Mouse (Mus musculus): ENCODE measurements around the gene Hist1h3e.
"Not testable (repeated sequence)": the region's sequence is repeated elsewhere in the genome, so short reads cannot be mapped to it uniquely, and the experiment has no call there.

Hist1h3e gene

DNA sequence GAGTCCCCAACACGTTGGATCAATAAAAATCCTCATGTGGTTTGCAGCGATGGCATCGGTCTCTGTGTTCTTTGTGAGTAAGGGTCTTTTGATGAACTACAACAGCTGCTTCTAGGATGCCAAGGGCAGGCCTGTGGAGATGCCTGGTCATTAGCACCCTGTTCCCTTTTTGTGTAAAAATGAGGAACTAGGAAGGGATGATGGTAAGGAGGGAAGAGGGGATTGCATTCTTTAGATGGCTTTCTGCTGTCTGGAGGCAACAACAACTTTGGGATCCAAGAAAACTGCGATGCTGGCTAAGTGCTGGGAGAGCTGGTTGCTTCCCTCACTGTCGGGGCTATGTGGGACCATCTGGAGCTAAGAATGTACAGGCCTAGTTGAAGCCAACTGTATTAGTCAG is 23.9 kb downstream of the Hist1h3e start:
- DNase-seq (ENCODE audit: low spot score in 2 of 2) = no peak

DNA sequence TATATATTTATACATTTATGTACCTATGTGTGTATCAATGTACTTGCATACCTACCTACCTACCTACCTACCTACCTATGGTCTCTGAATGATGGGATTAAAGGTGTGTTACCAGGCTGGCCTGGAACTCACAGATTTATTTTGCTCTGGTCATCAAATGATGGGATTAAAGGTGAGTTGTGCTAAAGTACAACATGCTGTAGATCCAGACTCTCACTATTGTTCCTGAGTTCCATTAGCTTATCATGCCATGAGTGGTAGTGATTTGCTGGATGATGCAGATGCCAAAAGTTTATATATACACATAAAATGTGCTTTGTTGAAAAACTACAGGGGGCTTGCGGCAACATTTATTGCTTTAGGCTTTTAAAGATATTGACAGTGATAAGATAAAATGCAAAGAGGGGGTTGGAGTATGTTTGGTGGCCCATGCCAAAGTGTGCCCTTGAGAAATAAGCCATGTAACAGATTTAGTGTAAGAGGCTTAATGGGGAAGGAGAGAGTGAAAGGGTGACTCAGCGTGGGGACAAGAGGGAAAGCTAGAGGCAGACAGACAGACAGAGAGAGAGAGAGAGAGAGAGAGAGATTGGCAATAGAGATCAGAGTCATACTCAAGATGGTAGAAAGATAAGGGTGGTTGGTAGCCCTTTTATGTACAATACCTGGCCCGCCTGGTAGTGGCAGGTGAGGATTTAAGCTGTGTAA is 25.0 kb downstream of the Hist1h3e start:
- no peak for DNase-seq (ENCODE audit: low spot score in 2 of 2)

DNA sequence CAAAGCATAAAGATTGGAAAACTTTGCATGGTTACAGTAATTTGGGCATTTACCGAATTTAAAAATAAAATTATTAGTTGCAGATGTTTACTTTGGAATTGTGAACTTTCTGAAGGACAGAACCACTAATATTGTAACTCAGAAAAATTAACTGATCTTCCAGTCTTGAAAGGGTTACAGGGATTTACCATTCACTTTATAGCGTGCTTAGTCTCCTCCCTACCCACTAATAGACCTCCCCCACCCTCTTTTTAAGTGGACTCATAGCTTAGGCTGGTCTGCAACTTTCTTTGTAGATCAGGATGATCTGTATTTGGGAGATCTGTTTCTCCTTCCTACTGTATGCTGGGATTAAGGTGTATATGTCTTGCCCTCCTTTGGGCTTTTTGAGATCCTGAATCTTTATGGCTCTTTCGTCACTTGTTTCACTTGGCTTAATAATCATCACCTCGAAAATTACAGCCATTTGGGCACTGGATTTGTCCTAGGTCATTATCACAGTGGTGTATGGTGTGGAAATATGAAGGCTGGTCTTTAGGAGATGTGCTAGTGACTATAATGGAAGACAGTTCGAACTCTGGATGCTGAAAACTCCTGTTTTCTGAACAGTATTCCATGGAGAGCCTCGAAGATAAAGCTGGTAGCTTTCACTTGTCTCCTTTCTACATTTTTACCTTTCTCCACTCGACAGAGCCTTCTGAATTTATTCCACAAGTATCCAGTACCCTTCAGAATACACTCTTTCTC is 25.9 kb downstream of the Hist1h3e start:
- DNase-seq (ENCODE audit: low spot score in 2 of 2) = no peak

DNA sequence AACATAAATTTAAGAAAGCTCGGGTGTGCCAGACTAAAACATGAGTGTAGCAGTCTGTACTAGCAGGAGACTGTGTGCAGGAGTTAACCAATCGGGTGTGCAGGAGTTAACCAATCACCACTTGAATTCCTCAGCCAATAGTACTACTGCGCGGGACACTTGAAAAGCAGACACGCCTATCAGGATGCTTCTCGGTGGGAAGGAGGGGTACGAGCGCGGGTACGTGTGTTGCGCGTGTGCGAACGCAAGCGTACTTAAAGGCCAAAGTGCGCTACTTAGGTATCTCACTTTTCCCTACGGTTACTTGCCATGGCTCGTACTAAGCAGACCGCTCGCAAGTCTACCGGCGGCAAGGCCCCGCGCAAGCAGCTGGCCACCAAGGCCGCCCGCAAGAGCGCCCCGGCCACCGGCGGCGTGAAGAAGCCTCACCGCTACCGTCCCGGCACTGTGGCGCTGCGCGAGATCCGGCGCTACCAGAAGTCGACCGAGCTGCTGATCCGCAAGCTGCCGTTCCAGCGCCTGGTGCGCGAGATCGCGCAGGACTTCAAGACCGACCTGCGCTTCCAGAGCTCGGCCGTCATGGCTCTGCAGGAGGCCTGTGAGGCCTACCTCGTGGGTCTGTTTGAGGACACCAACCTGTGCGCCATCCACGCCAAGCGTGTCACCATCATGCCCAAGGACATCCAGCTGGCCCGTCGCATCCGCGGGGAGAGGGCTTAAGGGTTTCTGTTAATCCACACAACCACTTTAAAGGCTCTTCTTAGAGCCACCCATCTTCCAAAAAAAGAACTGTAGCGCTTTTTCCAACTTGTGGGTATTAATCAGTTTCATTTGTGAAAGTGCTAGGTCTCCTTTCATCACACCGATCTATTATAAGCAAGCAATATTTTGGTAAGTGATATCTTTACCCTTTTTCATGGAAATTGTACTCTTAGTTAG is 26.8 kb downstream of the Hist1h3e start, which contains the start of gene Hist1h3g:
Hist1h3g (plus strand) TSS at position 286 of the 939 bp plus-strand sequence.
- DNase-seq (ENCODE audit: low spot score in 2 of 2) = peak; percentile 78 to 82

DNA sequence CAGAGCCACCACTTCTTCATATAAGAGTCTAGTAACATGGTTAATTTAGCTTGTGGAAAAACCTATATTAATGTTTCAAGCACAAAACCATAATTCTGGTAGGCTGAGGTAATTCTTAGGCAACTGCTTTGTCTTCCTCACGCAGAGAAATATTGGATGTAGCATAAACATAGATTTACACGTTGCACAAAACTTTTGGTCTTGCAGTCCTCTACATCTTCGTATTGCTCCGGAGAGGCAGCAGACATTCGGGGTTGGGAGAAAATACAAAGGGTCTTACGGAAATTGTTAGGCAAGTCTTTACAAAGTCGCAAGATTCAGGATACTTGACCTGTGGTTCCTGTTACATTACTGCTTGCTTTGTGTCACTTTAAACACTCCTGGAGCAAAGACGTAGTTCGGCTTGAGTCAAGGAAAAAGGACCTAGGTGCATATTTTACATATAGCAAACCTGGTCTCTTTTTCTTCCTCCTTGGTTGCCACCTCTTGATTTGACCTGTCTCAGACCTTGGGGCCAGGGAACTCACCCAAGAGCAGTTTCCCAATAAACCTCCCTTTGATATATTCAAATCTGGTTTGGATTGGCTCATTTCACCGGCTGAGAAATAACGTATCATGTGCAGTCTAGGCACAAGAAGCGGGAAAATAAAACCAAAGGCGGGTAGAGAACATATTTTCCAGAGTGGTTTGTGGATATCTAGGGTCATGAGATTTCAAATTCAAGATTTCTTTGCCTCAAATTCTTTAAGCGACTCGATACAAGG is 27.6 kb downstream of the Hist1h3e start:
- DNase-seq (ENCODE audit: low spot score in 2 of 2) = no peak

DNA sequence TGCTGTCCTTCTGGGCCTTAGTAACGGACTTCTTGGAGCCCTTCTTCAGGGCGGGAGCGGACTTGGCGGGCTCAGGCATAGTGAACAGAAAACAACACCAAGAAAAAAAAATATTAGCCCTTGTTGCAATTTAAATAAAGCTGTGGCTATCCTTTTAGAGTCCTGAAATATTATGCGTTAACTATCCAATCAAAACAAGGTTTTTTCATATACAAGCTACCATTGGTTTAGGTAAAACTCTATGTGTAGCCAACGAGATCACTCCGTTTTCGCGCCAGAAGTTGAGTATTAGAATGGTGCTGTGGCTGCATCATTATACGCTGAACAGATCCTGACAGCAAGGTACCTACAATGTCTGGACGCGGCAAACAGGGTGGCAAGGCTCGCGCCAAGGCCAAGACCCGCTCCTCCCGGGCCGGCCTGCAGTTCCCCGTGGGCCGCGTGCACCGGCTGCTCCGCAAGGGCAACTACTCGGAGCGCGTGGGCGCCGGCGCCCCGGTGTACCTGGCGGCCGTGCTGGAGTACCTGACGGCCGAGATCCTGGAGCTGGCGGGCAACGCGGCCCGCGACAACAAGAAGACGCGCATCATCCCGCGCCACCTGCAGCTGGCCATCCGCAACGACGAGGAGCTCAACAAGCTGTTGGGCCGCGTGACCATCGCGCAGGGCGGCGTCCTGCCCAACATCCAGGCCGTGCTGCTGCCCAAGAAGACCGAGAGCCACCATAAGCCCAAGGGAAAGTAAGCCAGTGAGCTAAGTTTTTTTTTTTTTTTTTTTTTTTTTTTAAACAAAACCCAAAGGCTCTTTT is 28.4 kb downstream of the Hist1h3e start, which contains the start of gene Hist1h2af:
Hist1h2af (plus strand) TSS at position 347 of the 808 bp plus-strand sequence.
- not testable (repeated sequence) for DNase-seq (ENCODE audit: low spot score in 2 of 2)

DNA sequence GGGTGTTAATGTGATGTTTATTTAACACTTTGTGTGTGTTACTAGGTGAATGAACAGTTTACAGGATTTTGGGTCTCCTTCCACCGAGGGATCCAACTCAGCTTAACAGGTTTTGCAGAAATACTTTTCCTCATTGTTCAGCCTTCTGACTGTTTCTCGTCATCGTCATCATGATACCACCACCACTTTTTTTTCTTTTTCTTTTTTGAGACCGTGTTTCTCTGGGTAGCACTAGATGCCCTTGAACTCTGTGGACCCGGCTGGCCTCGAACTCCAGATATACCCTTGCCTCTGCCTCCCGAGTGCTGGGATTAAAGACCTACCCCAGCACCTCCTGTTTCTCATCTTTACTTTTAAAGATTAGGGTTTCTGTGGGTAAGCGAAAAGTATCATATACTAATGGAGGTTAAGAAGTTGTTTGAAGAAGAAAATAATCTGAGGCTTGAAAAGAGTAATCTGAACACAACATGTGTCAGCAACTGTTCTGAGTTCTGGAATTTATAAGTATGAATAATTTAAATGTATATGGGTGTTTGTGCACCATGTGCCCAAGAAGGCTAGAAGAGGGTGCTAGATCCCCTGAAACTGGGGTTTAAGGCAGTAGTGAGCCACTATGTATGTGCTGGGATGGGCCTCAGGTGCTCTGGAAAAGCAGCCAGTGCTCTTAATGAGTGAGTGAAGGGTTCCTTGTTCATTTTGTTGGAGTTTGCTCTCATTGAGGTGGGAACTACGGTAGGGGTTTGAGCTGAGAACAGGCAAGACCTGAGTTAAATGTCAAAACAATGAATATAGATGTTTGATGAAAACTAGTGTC is 29.7 kb downstream of the Hist1h3e start:
- DNase-seq (ENCODE audit: low spot score in 2 of 2) = no peak

DNA sequence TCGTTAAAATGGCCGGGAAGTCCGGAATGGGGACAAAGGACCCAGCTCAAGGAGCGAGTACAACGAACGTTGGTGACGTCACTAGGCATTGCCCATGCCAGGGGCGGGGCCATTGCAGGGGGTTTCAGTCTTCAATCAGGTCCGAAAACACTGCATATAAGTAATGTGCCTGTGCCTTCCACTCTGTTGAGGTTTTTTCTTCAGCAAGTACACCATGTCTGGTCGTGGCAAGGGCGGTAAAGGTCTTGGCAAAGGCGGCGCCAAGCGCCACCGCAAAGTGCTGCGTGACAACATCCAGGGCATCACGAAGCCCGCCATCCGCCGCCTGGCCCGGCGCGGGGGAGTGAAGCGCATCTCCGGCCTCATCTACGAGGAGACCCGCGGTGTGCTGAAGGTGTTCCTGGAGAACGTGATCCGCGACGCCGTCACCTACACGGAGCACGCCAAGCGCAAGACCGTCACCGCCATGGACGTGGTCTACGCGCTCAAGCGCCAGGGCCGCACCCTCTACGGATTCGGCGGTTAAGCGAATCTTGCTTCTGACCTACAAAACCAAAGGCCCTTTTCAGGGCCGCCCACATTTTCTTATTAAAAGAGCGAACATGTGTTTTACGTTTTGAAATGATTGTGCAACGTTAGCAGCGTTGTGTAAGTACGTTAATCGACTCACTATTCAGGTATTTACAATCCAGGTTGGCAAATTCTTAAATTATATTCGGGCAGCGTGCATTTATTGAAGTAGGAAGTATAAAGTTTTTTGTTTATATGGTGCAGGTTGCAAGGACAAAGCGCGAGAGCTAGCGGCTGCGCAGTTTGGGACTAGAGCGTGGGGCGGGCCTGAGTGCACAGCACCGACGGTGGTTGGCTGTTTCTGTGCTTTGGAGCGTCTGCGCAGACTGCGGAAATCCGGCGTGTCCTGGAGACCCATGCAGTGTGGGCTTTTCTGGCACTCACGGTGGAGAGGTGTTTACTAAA is 31.0 kb downstream of the Hist1h3e start, which contains the start of gene Hist1h4h:
Hist1h4h (plus strand) TSS at position 150 of the 975 bp plus-strand sequence.
- DNase-seq (ENCODE audit: low spot score in 2 of 2) = peak; percentile 93 to 96

DNA sequence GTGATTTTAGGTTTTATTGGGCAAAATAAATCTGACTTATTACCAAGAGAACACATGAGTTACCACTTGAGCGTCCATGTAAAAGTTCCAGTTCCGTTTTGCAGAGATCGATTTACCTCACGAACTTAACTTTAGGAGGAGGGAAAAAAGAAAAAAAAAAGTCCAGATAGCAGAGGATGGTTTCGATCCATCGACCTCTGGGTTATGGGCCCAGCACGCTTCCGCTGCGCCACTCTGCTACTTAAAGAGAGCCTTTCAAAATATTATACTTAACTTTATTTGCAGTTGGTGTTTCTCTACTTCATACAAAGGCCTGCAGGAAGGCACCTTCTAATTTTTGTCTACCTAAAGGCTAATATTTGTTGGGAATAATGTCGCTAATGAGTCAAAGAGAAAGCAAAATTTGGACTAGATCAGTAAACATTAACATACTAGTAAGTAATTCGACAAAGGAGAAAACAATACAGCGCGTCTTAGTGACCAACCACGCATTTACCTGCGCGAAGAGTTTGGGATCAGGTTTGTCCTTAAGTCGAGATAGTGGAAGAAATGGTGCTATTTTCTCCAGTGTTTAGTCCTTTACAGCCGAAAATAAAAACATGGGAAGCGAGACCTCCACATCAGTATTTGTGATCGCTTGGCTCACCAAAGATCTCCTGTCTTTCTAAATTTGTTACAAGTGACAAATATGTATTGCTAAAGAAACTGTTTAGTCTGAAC is 31.8 kb downstream of the Hist1h3e start:
- peak; percentile 73 to 78 for DNase-seq (ENCODE audit: low spot score in 2 of 2)

DNA sequence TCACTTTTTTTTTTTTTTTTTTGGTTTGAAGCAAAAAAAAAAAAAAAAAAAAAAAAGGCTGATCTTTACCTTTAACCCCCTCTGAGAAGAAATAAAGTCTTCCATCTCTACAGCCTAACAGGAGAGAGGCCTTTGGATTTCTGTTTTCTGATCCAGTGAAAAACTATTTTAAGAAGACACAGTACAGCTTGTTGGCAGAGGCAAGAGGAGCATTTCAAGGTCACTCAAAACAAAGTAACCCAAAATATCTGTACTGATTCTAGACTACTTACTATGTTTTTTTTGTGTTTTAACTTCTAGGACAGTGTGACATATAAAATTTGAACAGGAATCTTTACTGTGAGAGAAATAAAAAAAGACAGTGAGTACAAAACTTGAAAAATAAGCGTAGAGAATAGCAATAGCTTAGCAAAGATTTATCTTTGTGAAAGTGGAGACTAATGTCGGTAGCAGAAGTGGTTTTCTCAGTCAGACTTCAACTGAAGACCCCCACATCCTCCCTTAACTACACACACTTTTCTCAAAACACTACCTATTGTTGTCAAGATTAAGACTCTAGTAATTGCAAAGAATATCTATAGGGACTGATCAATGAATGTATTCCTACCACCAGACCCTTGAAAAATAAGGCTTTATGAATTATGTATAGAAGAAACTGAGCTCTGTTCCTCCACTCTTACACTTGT is 32.5 kb downstream of the Hist1h3e start:
- no peak for DNase-seq (ENCODE audit: low spot score in 2 of 2)

DNA sequence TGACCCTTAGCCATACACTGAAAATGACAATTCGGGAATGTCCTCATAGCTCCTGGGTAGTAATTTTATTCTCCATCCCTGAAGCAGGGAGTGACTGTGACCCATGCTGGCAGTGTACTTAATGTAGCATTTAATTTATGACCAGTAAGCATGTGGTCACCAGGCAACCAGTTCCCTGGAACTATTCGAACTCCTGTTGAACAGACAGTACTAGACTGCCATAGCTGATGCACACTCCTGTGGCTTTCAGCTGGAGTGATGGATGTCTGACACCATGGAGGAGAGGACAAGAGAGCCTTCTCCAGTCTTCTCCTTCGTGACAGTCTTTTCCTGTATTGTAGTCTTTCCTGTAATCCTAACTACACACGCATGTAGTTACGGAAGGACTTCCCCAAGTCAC is 33.2 kb downstream of the Hist1h3e start:
- DNase-seq (ENCODE audit: low spot score in 2 of 2) = no peak

DNA sequence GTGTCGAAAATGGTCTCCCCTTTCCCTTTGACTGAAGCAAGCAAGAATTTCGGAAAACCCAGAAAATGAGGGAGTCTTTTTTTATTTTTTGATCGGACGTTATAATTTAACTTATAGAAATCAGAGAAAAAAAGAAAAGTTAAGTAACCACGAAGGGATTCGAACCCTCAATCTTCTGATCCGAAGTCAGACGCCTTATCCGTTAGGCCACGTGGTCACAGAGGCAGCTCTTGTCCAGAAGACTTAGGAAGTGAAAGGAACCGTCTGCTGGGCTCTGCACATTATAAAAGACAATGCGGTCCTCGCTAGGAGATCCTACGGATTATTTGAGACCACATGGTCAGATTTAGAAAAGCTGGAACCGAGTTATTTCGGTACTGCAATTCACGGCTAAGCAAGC is 35.9 kb downstream of the Hist1h3e start:
- peak; percentile 97 for DNase-seq (ENCODE audit: low spot score in 2 of 2)

DNA sequence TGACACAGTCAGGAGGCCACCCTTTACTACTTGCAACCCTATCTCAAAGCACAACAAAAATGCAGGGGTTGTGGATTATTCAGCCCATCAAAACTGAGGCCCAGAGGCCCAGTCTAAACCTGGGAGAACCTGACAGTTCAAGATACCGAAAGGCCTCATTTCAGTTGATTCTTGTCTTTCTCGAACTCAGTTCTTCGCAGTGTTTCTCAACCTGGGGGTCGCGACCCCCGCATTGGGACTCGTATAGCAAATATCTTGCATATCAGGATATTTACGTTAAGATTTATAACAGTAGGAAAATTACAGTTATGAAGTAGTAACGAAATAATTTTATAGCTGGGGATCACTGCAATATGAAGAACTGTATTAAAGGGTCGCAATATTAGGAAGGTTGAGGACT is 36.3 kb downstream of the Hist1h3e start:
- DNase-seq (ENCODE audit: low spot score in 2 of 2) = no peak

DNA sequence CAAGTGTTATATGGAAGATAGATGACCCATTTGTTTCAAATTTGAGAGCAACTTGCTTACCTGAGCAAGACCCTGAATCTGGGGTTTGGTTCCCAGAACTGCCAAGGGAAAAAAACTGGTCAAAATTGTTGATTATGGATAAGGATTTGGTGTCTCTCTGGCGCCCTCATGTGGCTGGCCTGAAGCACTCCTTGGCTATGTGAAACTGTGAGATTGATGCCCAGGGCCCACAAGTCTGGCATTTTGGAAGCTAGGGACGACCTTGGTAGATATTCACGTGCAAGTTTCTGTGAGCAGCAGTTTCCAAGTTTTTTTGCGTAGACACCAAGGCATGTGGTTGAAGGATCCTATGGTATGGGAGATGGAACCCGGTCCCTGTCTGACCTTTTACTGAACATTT is 37.5 kb downstream of the Hist1h3e start:
- peak; percentile 34 to 62 for DNase-seq (ENCODE audit: low spot score in 2 of 2)

DNA sequence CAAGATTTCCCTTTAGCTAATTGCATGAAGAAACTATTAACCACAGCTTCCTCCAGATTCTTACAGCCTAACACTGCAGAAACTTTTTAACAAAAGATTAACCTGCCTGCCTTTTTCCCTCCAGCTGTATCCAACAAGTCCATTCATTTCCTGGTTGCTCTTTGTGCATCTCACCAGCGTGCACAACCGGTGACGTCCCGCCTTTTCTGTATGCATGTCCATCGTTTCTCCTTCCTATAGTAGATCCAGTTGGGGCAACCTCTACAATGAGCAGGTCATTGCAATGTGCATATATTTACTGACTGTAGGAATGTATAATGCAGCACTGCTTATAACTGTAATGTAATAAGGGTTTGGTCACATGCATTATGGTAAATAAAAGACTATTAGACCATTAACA is 38.2 kb downstream of the Hist1h3e start:
- no peak for DNase-seq (ENCODE audit: low spot score in 2 of 2)

DNA sequence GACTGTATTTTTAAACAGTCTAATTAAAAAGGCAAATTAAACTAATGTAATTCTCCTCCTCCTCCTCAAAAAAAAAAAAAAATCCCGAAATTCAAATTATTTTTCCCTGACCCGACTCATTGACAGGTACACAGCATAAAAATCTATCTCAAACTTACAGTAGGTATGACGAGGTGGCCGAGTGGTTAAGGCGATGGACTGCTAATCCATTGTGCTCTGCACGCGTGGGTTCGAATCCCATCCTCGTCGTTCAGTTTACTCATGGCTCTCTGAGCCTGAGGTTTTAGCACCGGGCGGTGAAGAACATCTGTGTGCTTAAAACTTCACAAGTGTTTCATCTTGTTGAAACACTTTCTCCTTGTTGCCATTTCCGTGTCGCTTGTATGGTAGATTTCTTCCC is 40.5 kb downstream of the Hist1h3e start:
- peak; percentile 72 to 80 for DNase-seq (ENCODE audit: low spot score in 2 of 2)

DNA sequence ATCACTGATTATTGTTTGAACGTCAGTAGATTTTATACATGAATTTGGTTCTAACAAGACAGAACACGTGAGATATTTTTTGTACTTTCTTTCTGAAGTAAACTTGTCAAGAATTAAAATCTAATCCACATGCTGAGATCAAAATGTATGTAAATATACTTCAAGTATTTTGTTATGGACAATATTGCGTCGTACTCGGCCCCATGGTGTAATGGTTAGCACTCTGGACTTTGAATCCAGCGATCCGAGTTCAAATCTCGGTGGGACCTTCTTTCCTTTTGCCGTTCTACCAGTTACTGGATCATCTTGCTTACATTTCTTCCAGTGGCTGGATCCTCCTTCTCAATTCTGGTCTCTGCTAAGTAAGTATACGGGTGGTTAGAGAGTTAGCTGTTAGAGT is 42.8 kb downstream of the Hist1h3e start:
- DNase-seq (ENCODE audit: low spot score in 2 of 2) = peak; percentile 71 to 80

All from frontal cortex, postnatal 25 days (tissue).